ENCODE assay signal across 11 mouse cellular contexts in genomic region chr7:25398610-25399009, GRCm38 (mm10). TPM values are rescaled to one million over a fixed set of nuclear protein-coding genes. Genes with fewer than 3 reads are reported as not detected.
DNase-seq lines count a peak whose midpoint lies in the region; ATAC-seq and TF ChIP-seq lines count a peak whose summit lies in the region.
"Had no signal": no experiment of that assay in that cellular context is flagged by ENCODE, and none has a peak within 500 bp of the region (broad histone marks: within the 10 kb centered on the region; RNA-seq: fewer than 3 reads in every experiment).

Gene Lipe, minus strand, starts transcription at chr7:25398710.

- H3K9ac ChIP-seq in limb, embryonic 13.5 days = no peak within 1 kb of the TSS

- no peaks in the 10 kb centered on the region for H3K27me3 ChIP-seq in limb, embryonic 13.5 days

- H3K4me3 ChIP-seq in lung, adult 2 months (replicated peaks; ENCODE audit: extremely low read depth, low read depth, low read length) = no peak within 1 kb of the TSS
- H3K4me3 ChIP-seq in gastrocnemius, adult 2 months = no peak within 1 kb of the TSS
- H3K4me3 ChIP-seq in limb, embryonic 13.5 days = no peak within 1 kb of the TSS
- H3K4me3 ChIP-seq: hindbrain, embryonic 10.5 days had no signal

- intact Hi-C loops in gastrocnemius, adult 2 months (cut with DNase I) = no loop called here
- intact Hi-C loops in left cerebral cortex, postnatal 4 days (cut with DNase I) = no loop called here
- intact Hi-C loops in left cerebral cortex, postnatal 25 days (cut with DNase I) = loop anchor here (5.0 kb wide), 1 partner anchor 161 kb away; the partner anchor contains the start of gene Gsk3a

- H3K9me3 ChIP-seq in limb, embryonic 13.5 days = no peaks in the 10 kb centered on the region
- H3K9me3 ChIP-seq: hindbrain, embryonic 10.5 days had no signal

- ATAC-seq in limb, embryonic 13.5 days (ENCODE audit: low FRiP score, low read depth) = no peak

- TF ChIP-seq CTCF in lung, adult 2 months (IDR thresholded peaks at IDR 0.05; ENCODE audit: insufficient read depth, low read length) = no peak
- TF ChIP-seq CTCF in gastrocnemius, adult 2 months (IDR thresholded peaks at IDR 0.05) = no peak

- no peak within 1 kb of the TSS for H3K27ac ChIP-seq in gastrocnemius, adult 2 months
- no peak within 1 kb of the TSS for H3K27ac ChIP-seq in limb, embryonic 13.5 days
- H3K27ac ChIP-seq: hindbrain, embryonic 10.5 days had no signal

- no peak for DNase-seq in adrenal gland, adult 18-20 months (ENCODE audit: low spot score in 2 of 2)
- no peak for DNase-seq in adrenal gland, adult (ENCODE audit: inconsistent age in 2 of 2, low spot score in 1 of 2)
- no peak for DNase-seq in lung, adult 2 months
- no peak for DNase-seq in lung, postnatal 14 days
- DNase-seq in gastrocnemius, adult 2 months = no peak
- no peak for DNase-seq in left cerebral cortex, postnatal 4 days
- no peak for DNase-seq in left cerebral cortex, postnatal 25 days (ENCODE audit: low spot score in 2 of 2)
- DNase-seq: midbrain, embryonic 14.5 days; right cerebral cortex, postnatal 25 days had no signal

- no peaks in the 10 kb centered on the region for H3K36me3 ChIP-seq in limb, embryonic 13.5 days
- H3K36me3 ChIP-seq: hindbrain, embryonic 10.5 days had no signal

- H3K4me2 ChIP-seq in limb, embryonic 13.5 days (replicated peaks) = no peak within 1 kb of the TSS

- no peak for TF ChIP-seq POLR2A in lung, adult 2 months (IDR thresholded peaks at IDR 0.05; ENCODE audit: borderline replicate concordance, extremely low read depth, low read depth, low read length)

- 93% methylated on average over 1 of the region's 1 CpGs for WGBS in lung, adult 2 months
- WGBS in limb, embryonic 13.5 days = 86% methylated on average over 1 of the region's 1 CpGs

- H3K4me1 ChIP-seq in lung, adult 2 months (ENCODE audit: control insufficient read depth, insufficient read depth, low read length) = peaks cover 10% of the 10 kb centered on the region
- H3K4me1 ChIP-seq in limb, embryonic 13.5 days = peaks cover 44% of the 10 kb centered on the region

RNA-seq across cellular contexts. Expression of gene Lipe, which starts in this region (rescaled TPM):
- total RNA-seq in adrenal gland, adult 18-20 months (2021) = 100 to 1,000 TPM; 332 to 738 TPM
- polyA plus RNA-seq in lung, adult 2 months (2012; rRNA removed) = 90.2 and 103 TPM in 2 replicates
- 10 to 100 TPM; 13.4 to 17.9 TPM for total RNA-seq in gastrocnemius, adult 2 months (2021)
- polyA plus RNA-seq in limb, embryonic 13.5 days (2015; fragmentation: Nextera tagmentation; extraction: Ambion mirVana) = 11.5 and 11.8 TPM in 2 replicates
- total RNA-seq in left cerebral cortex, postnatal 4 days (2021) = 1 to 10 TPM; 8.3 to 9.0 TPM
- 1 to 10 TPM; 5.4 to 6.4 TPM for total RNA-seq in left cerebral cortex, postnatal 25 days (2021)

Comparison
In these comparisons a context has a peak if more than half of its experiments do, and no peak if none do; other contexts are left out.
1. RNA of gene Lipe (total RNA-seq): 332 to 738 TPM in adrenal gland, adult 18-20 months; 13.4 to 17.9 TPM in gastrocnemius, adult 2 months, 8.3 to 9.0 TPM in left cerebral cortex, postnatal 4 days and 5.4 to 6.4 TPM in left cerebral cortex, postnatal 25 days; every median in the first group is over 10 times any median in the second.